Mouse (Mus musculus): ENCODE results near the gene Gm20683.
A peak's percentile ranks its signal among the peaks of the same experiment; 100 is the strongest.
"Not testable (repeated sequence)": the region's sequence is repeated elsewhere in the genome, so short reads cannot be mapped to it uniquely, and the experiment has no call there.

Gene Gm20683

DNA sequence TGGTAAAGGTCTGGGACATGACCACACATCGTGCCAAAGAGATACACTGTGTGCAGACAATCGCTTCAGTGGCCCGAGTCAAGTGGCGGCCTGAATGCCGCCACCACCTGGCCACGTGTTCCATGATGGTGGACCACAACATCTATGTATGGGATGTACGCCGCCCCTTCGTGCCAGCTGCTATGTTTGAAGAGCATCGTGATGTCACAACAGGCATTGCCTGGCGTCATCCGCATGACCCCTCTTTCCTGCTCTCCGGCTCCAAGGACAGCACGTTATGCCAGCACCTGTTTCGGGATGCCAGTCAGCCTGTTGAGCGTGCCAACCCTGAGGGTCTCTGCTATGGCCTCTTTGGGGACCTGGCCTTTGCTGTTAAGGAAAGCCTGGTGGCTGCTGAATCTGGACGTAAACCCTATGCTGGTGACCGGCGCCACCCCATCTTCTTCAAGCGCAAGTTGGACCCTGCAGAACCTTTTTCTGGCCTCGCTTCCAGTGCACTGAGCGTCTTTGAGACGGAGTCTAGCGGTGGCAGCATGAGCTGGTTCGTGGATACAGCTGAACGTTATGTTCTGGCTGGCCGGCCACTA is 15.5 kb downstream of the Gm20683 start:
- no peak for DNase-seq

DNA sequence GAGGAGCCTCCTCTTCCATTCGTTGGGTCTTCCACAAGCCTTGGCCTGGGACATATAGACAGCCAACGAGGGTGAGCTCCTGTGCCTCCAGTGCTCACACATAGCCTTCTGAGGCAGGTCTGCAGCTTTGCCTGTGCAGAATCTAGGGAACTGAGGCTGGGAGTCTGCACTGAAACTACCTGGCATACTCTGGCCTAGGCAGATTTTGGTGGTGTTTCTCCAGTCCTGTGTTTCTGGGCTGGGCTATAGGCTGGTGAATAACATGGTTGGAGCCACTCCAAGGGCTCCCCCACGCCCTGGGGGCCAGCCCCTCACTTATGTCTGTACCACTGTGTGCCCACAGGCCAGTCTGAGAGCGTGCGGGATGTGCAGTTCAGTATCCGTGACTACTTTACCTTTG is 16.3 kb downstream of the Gm20683 start:
- no peak for DNase-seq

DNA sequence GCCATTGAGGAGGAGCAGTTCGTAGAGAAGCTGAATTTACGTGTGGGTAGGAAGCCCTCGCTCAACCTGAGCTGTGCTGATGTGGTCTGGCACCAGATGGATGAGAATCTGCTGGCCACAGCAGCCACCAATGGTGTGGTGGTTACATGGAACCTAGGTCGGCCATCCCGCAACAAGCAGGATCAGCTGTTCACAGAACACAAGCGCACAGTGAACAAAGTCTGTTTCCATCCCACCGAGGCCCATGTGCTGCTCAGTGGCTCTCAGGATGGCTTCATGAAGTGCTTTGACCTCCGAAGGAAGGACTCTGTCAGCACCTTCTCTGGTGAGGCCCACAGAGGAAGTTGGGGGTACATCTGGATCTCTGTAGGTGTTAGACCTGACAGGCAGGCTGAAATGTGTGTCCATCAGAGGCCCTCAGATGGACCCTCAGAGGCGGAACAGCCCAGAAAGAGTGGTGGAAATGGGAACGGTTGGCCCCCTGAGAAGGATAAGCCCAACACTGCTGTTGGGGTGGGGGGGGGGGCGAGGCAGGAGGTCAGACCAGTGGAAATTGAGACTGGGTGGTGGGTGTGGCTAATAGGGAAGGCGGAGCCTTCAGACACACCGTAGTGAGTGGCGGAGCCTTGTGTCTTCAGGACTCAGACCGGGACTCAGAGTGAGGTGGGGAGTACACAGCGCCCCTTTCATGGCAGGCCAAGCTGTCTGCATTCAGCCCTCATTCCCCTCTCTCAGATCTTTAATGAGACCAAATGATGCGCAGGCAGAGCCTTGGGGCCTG is 17.0 kb downstream of the Gm20683 start:
- DNase-seq: no peak

DNA sequence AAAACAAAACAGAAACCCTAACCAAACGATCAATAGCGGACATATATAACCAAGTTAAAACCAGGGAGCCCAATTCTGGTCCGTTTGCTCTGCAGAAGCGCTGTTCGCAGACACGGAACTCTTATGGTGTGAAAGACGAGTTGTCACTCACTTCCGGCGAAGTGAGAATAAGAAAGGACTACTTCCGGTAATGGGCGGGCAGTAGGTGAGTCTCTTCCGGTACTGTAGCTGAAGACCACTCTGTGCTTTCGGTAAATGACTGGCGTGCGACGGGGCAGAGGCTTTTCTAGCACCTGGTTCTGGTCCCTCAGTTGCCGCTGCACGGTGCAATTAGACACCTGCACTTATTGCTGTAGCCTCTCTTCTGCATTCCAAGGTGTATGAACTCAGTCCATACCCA is 18.1 kb downstream of the Gm20683 start, which contains the start of gene Wdr24:
Gene Wdr24 (plus strand): TSS at position 176 of the 400 bp plus-strand sequence.
- DNase-seq: peak; percentile 80 to 83

DNA sequence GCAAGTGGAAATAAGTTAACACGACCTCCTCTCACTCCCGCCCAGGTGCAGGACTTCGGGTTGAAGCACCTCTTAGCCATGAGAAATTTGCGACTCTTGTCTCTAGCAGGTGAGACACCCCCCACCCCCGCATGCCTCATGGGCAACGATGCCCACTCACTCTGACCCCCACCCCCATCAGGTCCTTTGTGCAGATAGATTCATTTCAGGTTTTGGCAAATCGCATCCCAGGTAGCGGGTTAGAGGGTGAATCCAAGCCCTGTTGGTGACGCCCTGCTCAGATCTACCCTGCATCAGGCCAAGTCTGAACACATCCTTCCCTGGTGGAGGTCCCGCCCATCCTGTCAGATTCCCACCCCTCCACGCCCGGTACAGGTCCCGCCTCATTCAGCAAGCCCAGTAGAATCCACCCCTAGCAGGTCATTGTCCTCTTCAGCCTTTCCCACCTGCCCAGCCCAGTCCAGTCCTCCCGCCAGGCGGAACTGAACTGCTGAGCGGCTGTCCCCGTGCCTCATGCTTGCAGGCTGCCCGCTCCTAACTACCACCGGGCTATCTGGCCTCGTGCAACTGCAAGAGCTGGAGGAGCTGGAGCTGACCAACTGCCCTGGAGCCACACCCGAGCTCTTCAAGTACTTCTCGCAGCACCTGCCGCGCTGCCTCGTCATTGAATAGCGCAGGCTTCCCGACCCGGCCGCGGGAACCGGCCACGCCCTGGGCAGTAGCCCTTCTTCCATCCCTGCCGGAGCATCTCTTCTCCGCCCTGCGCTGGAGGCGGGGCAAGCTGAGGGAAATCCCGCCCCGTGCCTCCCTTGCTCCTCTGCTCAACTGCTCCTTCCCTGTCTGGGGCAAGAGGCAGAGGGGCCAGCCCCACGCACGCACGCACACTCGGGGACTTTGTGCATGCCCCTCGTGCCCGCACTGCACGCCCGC is 22.4 kb downstream of the Gm20683 start:
- no peak for DNase-seq

DNA sequence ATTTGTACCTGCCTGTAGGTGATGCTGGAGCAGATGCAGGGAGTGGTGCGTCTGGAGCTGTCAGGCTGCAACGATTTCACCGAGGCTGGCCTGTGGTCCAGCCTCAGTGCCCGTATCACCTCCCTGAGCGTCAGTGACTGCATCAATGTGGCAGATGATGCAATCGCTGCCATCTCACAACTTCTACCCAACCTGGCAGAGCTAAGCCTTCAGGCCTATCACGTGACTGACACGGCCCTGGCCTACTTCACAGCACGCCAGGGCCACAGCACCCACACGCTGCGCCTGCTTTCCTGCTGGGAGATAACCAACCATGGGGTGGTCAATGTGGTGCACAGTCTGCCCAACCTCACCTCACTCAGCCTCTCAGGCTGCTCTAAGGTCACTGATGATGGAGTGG is 23.9 kb downstream of the Gm20683 start:
- no peak for DNase-seq

DNA sequence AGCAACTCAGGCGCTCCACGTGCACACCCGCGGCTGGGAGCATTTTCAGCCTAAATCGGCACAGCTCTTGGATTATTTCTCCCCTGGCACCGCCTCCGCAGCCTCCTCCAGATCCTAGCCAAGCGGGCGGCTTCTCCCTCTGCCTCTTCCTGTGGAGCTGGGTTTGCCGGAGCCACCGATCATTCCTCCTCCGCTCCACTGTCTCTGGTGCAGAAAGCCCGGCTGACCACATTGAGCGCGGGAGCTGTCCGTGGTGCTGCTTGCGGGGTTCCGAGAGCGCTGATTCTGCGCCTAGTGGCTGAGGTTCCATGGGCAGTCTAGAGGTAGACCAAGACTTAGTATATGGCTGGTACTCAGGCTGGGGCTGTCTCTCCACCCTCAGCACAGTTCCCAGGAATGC is 28.1 kb downstream of the Gm20683 start:
- DNase-seq: peak; percentile 89

DNA sequence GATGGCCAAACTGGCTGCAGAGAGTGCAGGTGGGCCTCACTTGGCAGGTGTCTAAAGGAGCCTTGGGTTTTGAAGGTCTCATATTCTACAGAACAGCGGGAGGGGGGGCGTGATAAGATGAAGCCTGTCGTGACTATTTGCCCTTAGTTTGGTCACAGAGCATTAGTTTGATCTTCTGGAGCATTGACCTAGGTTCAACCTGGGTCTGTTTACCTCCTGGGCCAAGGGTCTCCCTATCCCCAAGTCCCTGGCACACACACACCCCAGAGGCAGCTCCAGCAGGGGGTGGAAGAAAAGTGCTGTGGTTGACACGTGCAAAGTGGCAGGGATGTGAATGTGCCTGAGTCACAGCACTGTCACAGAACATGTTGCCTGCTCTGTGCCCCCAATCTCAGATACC is 30.7 kb downstream of the Gm20683 start:
- DNase-seq: no peak

DNA sequence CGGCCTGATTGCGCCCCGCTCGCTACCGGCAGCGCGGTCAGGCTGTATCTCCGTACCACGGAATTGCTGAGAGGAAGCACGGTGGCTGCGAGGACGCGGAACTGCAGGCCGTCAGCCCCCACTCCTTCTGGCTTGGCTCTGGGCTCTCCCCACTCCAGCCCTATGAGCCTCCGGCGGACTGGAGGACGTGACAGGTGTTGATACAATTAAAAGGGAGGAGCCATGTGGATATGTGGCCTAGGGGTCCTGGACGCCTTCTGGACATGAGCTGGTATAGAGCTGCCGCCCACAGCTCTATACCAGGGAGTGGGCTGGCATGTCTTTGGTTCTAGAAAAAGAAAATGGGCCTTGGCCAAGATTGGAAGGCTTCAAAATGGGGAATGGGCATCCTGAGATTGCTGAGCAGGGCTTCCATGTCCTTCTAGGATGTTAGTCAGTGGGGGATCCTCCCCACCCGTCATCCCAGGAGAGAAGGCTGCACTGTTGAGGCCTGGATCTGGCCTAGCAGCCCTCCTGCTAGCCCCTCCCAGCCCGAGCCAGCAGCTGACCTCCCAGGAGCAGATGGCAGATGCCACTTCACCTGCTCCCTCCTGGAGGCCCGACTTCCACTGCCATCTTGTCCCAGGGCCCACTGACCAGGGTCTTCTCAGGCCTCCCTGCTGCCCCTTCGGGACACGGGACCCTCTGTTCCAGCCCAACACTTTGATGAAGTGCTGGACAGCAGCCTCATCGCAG is 31.8 kb downstream of the Gm20683 start:
- no peak for DNase-seq

DNA sequence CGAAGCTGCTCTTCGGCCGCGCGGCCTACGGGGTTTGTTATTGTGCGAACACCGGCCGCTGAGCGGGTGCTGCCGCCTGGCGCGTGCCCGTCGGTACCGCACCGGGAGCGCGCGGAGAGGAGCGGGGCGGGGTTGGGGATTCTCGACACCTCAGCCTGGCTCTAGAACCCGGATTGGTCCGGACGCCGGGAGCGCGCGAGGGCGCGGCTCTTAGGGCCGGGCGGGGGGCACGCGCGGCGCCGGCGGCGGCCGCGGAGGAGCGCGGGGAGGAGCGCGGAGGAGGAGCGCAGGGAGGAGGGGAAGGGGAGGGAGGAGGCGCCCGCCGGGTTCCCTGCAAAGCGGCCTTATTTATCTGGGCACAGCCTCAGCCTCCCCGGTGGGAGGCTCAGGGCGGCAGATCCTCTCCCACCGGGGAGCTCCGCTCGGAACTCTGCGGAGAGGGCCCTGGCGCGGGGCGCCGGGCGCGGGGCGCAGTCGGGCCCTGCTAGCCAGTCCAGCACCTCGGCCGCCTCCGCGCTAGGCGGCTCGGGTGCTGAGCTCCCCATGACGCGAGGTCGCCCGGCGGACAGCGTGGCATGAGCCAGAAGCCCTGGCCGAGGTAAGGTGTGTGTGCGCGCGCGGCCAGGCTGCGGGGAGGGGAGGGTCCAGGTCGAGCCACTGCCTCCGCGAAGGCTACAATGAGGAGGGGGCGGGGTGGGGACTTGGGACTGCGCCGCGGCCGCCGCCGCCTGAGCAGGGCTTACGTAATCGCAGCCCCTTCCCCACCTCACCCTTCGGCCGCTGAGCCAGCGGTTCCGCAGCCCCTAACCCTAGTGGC is 32.6 kb downstream of the Gm20683 start, which contains the start of gene Fbxl16:
Gene Fbxl16 (plus strand): TSS at position 297 of the 817 bp plus-strand sequence.
- DNase-seq: peak; percentile 37 to 44

DNA sequence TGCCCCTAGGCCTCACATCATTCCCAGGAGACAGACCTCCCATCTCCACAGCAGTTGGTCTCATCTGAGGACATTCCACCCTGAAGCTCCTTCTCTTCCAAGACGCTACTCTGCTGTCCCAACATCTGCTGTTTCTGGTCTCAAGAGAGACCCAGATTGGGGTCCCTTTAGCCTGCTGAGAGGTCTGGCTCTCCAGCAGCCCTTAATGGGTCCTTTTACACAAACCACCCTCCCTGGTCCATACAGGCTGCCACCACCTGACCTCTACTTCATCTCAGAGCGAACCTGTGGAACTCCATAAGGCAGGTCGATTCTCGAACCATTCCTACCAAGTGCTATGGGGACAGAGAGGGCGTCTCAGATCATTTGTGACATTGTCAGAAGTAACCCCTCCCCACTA is 33.5 kb downstream of the Gm20683 start:
- no peak for DNase-seq

DNA sequence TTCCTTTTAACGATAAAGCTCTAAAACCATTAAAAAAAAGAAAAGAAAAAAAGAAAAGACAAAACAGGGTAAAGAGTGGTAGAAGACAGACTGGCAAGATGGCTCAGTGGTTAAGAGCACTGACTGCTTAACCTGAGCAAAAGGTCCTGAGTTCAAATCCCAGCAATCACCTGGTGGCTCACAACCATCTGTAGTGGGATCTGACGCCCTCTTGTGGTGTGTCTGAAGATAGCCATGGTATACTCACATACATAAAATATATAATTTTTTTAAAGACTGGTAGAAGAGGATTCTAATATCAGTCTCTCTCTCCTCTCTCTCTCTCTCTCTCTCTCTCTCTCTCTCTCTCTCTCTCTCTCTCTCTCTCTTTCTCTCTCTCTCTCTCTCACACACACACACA is 34.1 kb downstream of the Gm20683 start:
- not testable (repeated sequence) for DNase-seq

DNA sequence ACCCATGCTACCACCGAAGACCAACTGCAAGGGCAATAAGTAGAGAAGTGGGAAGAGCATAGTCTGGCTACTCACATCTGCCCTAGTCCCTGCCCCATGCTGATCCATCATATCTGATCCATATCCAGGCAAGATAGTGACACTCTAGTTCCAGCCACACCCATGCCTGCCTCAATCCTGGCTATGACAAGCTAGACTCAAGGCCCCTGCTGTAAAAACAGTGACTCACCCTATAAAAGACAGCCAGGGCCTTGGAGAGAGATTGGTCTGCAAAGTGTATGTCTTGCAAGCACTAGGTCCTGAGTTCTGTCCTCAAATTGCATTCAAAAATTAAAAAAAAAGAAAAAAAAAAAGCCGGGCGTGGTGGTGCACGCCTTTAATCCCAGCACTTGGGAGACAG is 35.1 kb downstream of the Gm20683 start:
- DNase-seq: no peak

DNA sequence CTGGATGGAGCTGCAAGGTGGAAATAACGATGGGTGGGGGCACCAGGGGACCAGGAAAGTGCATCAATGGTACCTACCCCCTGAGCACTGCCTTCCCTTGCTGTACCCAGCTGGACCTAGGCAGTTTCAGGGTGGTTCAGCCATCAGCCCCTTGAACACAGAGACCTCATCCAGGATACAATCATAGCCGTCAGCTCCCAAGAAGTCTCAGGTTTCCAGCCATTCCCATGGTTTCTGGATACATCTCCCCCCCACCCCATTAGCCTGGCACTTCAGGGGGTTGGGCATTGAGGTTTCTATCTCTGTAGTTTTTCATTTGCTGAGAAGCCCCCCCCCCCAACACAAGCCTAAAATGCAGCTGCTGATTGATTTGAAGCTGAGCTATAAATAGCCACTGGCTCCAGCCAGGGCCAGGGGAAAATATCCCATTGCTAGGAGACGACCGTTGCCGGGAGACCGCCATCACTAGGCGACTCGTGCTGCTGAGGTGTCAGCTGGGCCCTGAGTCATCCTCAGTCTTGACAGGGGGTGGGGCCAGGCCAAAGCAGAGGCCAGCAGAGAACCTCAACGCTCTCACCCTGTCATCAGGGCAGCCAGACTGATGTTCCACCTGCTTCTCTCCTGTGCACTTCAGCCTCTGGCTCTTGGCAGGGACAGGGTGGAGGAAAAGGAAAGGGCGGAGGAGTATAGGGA is 38.6 kb downstream of the Gm20683 start:
- DNase-seq: no peak

DNA sequence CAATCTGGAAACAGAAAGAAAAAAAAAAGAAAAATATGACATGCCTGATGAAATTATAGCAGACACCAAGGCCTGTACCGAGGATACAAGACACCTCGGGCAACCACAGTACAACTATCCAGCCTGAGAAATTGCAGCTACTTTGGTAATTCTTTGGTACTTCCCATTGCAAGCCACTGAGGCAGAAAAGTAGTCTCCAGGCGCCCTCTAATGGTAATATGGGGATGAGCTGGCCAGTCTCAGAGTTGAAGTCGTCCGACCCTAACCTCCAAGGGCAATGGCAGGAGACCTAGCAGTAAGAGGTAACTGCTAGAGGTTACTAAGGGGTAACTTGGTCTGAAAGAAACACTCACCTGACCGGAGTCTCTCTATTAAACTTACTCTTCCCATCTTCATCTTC is 40.5 kb downstream of the Gm20683 start:
- peak; percentile 81 to 84 for DNase-seq

DNA sequence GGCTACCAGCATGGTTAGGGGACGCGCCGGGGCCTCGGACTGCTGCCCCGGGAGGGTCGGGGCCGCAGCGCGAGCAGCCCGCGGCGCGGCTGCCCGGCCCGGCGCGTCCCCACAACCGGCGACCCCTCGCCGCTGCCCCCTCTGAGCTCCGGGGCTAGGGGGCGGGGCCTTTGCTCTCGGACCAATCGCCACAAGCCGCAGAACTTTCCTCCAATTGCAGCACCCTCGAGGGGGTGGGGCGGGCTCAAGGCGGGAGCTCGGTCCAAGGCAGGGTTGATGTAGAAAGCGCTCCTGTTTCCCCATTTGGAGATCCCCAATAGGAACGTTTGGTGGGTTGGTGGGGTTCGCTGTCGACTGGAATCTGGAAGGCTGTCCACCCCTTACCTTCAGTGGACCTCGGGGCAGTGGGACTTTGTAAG is 44.6 kb downstream of the Gm20683 start, which contains the start of gene Metrn:
Gene Metrn (minus strand): TSS at position 186 of the 419 bp plus-strand sequence.
- peak; percentile 83 to 84 for DNase-seq

DNA sequence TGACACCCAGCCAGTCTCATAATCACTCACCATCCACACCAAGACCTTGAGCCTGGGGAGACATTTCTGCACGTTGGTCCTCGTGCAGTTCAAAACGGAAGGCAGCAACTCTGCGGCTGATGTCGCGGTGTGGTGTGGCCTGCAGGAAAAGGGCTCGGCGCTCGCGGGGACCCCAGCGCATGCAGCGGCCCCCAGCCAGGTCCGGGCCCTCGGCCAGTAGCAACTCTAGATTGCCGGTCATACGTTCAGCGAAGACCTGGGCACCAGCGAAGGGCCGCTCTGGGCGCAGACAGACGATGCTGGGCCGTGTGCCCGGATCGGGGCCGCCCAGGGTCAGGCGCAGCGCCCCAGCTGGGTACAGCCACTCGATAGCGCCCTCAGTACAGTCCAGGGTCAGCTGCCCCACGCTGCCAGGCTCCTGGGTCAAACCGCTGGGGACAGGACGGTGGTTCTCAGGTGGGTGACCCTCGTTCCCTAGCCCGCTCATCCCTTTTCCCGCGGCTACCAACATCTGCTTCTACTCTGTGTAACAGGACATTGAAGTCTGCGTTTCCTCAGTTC is 45.3 kb downstream of the Gm20683 start:
- DNase-seq: no peak

DNA sequence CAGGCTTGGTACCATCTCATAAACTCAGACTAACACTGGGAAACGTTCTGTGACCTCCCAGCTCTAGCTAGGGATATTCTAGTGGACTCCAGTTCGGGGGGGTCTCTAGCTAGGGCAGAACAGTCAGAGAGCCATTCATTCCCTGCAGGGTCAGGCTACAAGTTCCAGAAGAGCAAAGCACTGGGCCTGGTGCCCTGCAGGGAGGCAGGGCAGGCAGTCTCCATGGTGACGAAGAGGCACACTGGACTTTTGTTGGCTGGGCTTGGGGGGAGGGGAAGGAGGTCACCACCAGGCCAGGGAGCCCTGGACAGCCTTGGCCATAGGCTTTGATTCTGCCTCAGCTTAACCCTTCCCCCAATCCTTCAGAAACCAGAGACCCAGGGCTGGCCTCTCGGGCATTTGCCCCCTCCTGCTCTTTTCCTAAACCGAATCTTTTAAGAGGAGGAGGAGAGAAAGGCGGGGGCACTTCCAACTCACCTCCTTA is 45.9 kb downstream of the Gm20683 start, which contains the start of gene AC134908.4:
Gene AC134908.4 (minus strand): TSS at position 51 of the 484 bp plus-strand sequence.
- no peak for DNase-seq

DNA sequence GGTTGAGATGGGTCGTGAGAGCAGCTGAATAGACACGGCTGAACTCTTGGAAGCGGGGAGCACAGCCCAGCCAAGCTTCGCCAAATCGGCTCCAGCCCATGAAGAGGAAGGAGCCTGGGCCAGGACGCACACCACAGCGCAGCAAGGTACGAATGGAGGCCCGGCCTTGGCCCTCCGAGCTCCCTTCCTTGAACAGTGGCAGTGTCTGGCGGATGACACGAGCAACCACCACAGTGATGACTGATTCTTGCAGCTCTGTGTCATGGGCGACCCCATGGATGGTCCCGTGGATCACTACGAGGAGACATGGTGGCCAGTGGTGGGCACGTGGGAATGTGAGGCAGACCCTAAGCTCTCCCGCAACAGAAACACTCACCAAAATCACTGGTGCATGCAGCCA is 46.6 kb downstream of the Gm20683 start:
- DNase-seq: no peak

DNA sequence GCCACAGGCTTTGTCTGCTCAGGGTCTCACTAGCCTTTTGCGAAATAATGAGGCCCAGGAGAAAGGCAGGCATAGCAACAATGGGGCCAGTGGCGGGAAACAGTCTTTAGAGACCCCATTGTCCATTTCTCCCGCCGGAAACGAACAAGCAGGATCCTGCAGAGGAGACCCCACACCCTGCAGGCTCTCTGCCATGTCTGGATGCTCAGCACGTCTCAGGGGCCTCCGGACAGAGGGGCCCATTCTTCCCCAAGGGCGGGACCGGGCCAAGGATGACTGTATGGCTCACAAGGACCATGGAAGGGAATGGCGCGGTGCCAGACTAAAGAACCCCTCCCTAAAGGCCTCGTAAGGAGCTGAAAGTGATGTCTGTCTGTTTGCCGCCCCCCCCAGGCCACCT is 47.4 kb downstream of the Gm20683 start:
- DNase-seq: no peak
